Mouse (Mus musculus) natural killer cell, adult 2 months (primary cell): ENCODE measurements at regions not wholly inside any gene's neighbourhood (a gene's known extent, or its start where the extent isn't known, plus 50 kb on each side); places are given as distances from the start of the nearest gene placed in this dataset.

ENCODE experiments used
- DNase-seq, 2 experiments: peaks; one replicate each; pipeline ENCODE4 v3.0.0; 2022; ENCODE audit warnings: low spot score in 2 of 2

DNA sequence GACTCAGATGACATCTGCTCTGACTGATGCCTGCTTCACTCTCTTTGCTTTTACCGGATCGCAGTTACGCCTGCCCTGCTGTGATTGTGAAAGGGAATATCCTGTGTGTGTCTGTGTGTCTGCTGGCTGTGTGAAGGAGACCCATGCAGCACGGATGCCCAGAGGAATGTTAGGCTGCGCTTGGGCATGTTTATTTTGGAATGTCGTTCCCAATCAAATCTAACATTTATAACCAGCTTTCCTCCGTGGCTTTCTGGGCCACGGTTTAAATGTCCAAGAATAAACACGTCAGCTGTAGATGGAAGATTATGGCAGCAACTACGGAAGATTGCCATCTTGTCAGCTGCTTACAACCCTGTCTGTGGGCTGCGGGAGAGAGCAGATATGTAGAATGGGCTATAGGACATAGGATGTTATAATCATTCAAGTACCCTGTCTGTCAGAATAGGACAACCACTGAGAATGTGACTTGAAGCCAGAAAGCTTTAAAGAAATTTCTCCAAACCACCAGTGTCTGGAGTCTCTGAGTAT, 464.5 kb downstream of the 1700129C05Rik start:
- no peak for DNase-seq

DNA sequence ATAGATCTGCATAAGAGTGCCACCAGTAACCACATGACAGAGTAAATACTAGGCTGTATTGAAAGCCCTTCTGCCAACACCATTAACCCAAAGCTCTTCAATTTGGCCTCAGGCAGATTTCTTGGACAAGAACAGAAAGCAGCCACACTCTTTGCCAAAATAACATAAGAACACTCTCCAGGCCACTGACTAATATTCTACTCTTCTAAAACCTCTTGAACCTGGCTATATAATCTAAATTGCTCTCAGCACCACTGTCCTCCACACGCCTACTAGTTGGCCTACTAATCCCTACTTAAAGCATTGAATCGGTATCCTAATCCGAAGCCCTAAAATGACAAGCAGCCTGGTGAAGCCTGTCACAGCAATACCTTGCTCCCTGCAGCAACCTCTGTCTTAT, 467.5 kb downstream of the 1700129C05Rik start:
- no peak for DNase-seq

DNA sequence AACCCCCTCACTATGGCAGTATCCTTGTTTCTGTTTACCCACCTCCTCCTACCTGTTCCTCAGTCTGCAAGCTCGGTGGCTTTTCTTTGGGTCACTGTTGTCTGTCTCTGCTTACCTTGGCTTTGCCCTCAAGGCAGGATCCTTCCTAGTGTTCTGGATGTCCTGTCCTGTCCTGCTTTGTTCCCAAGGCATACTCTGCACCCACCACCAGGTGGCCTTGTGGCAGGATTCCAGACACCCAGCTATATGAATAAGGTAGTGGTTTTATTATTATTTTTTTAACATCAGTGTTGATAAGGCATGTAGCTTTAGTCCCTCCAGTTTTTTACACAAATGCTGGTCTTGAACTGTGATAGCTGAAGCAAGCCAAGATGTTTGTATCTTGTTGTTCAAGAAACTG, 478.7 kb downstream of the 1700129C05Rik start:
- DNase-seq, result no peak

DNA sequence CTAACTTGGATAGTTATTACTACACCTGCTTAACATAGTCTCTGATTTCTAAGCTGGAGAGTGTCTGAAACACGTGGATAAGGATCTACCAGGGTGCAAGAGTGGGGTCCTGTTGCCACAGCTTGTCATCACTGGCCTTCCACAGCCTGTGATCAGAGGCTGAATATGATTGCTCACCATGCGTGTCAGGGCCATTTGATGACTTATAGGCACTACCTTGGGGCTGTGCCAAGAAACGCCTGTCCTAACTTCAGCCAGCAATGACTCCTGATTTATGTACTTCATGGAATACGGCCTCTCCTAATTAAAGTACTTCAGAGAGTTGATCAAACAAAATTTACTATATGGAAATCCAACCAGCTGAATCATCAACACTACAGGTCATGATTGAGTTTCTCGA, 480.1 kb downstream of the 1700129C05Rik start:
- DNase-seq, result no peak

DNA sequence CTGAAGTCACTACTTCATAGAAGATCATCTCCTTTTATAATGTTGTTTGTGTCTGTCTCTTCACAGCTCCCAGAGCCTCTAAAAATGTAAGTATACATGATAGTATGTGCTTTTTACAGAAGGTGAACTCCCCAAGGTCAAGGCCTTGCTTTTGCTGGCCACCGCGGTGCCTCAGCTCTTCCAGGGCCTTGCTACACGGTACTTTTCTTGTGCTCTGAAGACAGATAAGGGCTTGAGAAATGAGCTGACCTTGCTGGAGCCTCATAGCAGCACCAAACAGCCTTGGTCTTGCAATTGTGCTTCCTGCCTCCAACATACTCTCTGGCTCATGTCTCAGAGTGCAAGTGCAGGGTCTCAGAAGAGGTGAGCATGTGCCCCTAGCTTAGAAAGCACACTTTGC, 481.3 kb downstream of the 1700129C05Rik start:
- no peak for DNase-seq

DNA sequence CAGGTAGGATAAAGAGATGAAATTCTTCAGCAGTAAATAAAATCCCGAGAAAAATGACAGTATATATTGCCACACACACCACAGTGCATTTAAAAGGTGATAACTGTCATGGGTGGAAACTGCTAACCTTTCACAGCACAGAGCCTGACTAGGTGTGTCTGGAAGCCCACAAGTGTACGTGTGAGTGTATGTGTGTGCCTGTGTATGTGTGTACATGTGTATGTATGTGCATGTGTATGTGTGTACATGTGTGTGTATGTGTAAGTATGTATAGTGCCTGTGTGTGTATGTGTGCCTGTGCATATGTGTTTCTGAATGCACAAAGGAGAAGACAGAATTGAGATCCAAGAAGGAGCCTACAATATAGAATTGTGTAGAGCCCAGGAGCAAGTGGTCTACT, 485.4 kb downstream of the 1700129C05Rik start:
- DNase-seq, result no peak

DNA sequence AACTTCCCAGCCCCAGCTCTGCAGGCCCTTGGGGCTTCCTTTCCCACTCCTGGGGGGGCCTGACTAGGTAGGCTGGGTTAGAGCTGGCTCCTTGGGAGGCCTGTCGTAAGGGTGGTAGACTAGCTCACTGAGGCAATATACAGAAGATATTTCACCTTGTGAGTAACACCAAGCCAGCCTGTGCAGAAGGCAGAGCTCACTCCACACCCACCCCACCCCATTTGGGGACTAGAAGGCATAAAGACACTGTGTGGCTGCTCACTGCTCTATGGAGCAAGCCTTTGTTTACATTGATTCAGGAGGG, 485.8 kb downstream of the 1700129C05Rik start:
- DNase-seq, result no peak

DNA sequence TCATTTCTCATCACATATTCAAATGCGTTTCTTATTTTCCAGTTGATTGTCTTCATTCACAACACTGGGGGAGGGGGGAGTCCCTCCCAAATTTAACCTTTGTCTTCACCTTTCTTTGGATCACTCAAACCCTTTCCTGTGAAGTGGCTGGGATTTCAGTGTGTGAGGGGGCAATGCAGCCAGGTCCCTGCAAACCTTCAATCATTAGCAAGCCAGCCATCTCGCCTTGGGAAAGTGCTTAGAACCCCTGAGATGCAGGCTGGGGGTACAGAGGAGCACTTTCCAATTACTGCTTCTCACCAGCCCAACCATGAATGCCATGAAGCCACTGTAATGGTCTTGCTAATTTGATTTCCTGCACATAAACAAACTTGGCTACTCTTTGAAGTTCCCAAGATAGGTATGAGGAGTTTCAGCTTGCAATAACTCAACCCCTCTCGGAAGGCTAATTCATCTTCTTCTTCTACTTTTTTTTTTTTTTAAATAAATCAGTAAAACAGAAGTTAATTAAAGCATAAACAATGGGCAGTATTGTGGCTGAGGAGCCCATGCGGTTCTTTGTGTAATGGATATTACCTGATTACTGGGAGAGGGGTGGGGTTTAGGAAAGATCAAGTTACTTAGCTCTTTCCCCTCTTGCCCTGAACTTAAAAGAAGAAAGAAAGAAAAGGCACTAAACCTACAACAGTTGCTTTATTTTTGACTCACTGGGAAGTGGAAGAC, 486.3 kb downstream of the 1700129C05Rik start:
- no peak for DNase-seq

DNA sequence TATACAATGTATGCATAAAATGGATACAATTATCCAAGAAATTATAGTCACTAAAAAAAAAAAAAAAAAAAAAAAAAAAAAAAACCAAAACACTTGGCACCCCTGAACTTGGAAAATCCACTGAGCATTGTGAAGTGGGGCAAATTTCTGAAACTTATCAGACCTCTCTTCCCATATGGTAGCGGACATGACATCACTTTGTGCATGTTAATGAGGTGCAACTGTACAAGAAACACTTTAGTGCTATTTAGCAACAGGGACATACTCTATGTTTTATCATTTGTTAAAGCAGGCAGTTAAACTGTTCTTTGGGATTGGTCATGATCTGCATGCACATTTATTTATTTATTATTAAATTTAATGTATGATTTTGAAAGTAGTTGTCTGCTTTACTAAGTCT, 489.7 kb downstream of the 1700129C05Rik start:
- no peak for DNase-seq

DNA sequence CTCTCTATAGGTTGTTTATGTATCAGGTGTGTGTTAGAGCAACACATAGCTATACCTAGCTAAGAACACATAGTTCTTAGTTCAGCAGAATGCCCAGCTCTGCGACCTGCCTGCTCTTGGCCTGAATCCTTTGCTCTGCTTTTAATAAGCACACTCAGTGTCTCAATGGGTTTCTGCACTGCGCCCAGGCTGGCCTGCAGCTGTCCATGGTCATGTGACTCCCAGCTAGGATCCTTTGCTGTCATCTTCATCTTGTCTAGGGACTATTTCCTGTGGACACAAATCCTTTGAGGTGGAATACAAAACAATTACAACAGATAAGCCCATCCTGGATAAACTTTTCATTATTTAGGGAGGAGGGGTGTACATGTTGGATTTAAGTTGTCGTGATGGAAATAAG, 490.7 kb downstream of the 1700129C05Rik start:
- DNase-seq, result no peak

DNA sequence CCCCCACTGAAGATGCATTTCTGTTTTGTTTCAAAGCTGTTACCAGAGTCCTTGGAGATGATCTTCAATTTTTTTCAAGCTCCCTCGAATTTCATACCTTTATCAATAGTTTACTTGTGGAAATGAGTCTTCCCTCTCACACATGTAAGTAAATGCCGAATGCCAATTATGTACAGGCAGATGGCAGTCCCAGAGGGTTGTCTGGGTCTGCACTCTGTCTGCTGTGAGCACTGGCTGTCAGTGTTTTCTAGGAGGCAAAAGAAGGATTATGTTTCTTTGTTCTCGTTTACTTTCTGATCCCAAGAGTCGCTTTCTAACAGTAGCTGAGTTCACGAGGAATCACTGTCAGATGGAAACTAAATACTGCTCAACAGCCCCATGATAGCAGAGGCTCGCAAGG, 491.5 kb downstream of the 1700129C05Rik start:
- DNase-seq, result no peak

DNA sequence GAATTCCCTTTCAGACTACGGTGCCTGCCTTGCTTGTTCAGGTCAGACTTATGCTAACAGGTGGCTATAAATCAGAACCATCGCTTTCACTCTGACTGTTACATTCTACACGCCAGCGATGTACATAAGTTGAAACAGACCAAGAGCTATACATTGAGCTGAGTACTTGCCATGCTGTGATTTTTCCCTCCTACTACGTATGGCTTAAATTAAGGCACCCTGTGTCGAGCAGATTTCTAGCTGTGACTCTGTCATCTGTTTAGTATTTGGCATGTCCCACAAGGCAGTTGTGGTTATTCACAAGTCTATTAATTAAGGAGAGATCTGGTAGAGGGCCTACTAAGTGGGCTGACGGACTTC, 504.4 kb downstream of the 1700129C05Rik start:
- no peak for DNase-seq

DNA sequence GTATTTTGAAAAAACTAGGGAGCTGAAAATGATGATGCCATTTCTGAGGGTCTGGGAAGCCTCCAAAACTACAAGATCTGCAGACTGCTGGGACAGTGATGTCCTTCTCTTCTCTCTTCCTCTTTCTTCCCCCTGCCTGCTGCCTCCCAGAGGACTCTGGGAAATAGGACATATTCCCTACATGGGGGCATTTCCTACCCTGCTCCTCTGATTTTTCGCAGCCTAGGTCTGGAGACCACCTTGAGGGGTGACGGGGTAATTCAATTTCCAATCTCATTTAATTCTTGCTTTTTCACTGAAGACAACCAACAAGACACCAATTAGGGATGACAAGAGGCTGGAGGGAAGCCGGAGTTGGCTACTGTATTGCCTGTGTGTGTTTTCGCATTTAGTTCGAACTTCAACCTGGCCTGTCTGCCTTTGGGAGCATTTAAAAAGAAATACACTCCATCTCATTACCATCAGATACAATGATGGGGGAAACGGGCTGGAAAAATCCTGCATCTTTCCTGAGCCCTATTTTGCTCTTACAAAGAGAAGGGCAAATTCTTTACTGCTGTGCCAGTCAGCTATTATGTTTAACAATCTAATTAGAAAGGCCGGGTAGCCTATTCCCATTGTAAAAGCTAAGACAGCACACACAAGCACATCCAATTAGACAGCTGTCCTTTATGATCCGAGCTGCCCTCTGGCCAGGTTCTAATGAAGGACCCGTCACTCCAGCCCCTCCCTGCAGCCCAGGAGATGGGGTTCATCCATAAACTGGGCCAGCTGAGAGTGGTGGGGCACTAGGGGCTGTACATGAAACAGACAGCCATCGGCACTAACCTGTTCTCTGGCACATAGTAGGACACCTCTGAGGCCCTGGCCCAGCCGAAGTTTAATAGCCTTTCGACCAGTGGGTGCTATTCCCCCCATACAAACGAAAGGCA, 505.0 kb downstream of the 1700129C05Rik start:
- DNase-seq, result no peak

DNA sequence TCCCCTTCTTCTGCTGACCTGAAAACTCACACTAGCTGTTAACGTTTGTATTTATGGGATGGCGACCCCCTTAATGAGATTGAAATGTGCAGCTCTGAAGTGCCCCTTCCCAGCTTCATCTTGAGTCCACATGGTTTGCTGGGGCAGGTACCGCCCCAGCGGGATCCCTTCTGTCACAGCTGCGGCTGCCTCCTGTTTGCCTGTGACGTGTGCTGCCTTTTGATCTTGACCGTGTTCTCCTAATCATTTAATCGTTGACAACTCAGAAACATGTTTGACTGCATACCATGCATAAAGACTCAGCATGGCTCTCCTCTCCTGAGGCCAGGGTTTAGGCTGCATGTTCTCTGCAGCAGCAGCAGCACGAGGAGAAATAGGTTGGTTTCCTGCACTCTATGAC, 511.5 kb downstream of the 1700129C05Rik start:
- no peak for DNase-seq

DNA sequence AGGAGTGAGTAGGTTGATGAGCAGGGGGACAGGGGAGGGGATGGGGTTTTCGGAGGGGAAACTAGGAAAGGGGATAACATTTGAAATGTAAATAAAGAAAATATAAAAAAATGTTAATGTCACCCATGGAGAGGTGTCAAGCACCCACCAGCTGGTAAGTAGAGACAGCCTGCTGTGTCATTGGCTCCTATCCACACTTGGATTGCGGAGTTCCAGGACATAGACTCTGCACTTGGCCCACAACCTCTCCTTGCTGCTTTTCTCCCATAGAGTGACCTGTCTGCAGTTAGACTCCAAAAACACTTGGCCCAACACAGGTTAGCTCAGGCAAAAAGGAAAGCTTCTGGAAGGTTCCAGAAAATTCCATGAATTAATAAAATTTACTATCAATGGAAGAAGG, 514.4 kb downstream of the 1700129C05Rik start:
- no peak for DNase-seq

DNA sequence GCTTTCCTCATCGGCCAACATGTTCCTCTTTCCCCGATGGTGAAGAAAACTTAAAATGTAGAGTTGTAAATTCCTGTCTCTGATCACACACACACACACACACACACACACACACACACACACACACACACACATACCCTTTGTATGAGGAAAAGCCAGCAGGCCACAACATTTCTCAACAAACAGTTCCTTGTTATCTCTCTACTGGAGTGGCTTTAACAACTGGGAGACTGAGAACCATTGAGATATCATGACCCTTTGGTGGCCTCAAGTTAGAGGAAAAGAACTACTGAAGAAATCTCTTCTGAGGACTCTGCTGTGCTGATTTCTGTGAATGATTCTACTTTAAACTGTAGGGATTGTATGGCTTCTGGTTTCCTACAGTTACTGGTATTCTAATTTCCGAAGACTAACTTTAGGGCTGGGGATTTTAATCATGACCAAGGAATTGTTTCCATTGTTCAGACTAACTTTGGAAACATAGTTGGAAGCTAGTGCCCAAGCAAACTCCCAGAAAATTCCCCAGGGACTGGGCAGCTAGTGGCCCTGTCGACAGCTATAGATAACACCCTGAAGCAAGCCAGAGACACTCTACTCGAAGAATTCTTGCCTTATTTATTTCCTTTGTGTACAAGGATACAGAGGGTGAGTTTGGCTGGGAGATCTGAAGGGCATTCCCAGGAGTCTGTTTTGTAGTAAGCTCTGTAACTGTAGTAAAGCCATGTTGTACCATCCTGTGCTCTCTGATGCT, 516.0 kb downstream of the 1700129C05Rik start:
- no peak for DNase-seq

DNA sequence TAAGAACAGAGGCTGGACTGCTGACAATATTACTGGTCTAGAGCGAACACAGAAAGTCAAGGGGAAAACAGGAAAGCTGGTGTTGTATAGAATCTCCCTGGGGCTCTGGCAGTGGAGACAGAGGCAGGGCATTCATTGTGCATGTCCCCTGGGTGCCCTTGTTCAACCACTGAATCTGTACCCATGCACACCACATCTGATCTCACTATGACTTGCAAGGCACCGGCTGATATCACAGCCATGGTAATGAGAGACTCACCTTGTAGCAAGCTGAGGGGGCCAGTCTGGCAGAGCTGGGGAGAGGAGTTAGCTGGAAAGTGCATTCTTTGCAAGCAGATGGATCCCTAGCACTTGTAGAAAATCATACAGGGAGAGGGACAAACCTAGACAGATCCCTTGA, 522.5 kb downstream of the 1700129C05Rik start:
- no peak for DNase-seq

DNA sequence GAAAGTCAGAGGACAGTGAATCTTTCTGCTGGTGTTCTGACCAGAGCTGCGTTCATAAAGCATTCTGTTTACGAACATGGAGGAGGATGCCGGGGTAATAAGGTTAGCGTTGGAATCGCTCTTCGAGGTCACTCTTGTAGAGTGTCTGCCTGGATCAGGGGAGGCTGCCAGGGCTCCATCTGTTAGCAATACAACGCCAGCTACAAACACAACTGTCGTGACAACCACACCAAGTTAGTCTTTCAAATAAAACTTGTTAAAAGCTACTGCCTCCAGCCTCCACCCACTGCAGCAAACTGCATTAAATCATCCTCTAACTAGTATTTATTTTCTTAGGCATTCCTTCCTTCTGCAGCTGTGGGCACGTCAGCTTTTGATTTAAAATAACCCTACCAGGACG, 525.0 kb downstream of the 1700129C05Rik start:
- DNase-seq, result no peak

DNA sequence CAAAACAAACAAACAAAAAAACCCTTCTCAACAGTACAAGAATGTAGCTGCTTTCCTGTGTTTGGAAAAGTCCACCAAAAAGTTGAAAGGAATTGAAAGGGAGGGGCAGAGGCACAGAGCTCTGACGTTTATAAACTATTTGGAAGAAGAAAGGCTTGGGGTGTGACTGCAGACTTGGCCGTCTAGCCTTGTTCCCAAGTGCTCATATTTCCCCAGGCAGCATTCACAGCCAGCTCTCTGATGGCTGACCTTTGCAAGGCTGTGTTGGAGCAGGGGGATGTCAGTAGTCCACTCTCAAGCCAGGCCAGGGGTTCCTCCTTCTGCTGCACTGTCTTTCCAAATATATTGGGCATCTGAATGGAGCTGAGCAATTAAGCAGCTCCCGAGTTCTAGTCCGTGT, 534.5 kb downstream of the 1700129C05Rik start:
- DNase-seq, result no peak

DNA sequence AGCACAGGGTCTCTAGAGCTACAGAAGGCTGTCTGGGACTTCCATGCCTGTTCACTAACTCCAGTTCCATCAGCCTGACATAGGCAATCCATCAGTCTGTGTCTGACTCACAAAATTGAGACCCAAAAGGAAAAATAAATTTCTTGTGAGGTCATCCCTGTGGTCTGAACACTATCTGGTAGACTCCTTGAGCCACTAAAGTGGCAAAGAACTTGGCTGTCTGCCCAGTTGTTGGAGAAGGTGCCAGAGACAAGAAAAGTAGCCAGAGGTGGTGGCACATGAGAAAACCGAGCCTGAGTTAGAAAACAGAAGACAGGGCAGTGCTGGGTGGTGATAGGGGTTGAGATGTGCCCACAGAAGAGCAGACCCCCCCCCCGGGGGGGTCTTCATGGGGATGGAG, 535.0 kb downstream of the 1700129C05Rik start:
- no peak for DNase-seq

DNA sequence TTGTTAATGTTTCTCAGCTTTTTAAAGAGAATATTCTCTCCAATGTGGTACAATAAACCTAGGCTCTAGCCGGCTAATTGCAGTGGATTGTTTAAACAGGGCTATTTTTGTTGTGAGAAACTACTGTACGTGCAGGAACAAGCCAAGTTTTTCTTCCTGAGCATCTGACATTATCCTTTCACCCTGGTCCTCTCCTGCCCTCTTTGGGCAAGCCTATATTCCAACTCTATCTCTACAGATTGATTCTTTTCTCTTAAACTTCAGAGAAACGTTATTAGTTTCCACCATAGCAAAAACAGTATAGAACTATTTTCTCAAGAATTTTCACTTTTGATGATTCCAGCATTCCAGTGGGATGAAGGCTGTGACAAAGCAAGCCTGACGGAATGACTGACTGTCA, 535.2 kb downstream of the Fgf9 start:
- DNase-seq, result no peak

DNA sequence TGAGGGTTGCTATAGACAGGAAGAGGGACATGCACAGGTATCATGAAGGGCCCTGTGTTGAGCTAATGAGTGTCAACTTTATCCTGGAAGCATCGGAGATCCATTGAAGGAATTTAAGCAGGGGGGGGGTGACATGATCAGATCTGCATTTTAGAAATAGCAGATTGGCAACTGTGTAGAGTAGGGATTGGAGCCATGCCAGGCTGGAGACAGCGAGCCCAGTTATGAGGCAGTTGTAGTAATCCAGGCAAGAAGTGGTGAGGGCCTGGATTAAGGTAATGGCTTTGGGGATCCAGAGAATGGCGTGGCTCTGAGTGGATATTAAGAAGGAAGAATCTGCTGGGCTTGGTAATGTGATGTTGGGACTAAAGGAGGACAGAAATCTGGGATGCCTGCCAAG, 528.5 kb downstream of the Fgf9 start:
- no peak for DNase-seq
